Mouse (Mus musculus) G1E (cell line): ENCODE results near the gene Gm45618. TPM values are rescaled to one million over a fixed set of nuclear protein-coding genes. Genes with fewer than 3 reads are reported as not detected.

Experiments
- ATAC-seq: 2 replicates; pipeline ENCODE4 v1.8.0; 2016; ENCODE audit warnings: mild to moderate bottlenecking; ENCODE audit not compliant: insufficient number of reproducible peaks, poor library complexity, low FRiP score, severe bottlenecking; ENCODE audit errors: extremely low read depth
- DNase-seq: peaks from one replicate; pipeline ENCODE4 v3.0.0; 2012; ENCODE audit warnings: low spot score
- H3K27me3 ChIP-seq: 2 replicates; pipeline ENCODE4 v1.6.1; 2012; ENCODE audit warnings: mild to moderate bottlenecking, low read length, inconsistent platforms; ENCODE audit not compliant: insufficient read depth
- H3K36me3 ChIP-seq: replicated peaks from 2 replicates; pipeline ENCODE3; 2012; ENCODE audit warnings: mild to moderate bottlenecking, inconsistent platforms
- H3K4me1 ChIP-seq: 2 replicates; pipeline ENCODE4 v1.6.1; 2012; ENCODE audit warnings: low read depth, low read length, inconsistent platforms, mixed read lengths; ENCODE audit not compliant: insufficient read depth
- H3K4me3 ChIP-seq: 2 replicates; pipeline ENCODE4 v1.5.1; 2012; ENCODE audit warnings: low read depth, mild to moderate bottlenecking, inconsistent platforms, low read length, moderate library complexity, mixed read lengths
- H3K9me3 ChIP-seq: replicated peaks from 2 replicates; pipeline ENCODE4 v1.6.1; 2012; ENCODE audit warnings: inconsistent platforms
- CTCF ChIP-seq: IDR thresholded peaks from 2 replicates; pipeline ENCODE4 v1.5.1; 2012; ENCODE audit warnings: low read depth, low read length, inconsistent platforms, mixed read lengths
- GATA1 ChIP-seq: IDR thresholded peaks from 2 replicates; pipeline ENCODE4 v1.6.1; 2012; ENCODE audit warnings: borderline replicate concordance, low read length, inconsistent platforms, mixed read lengths
- GATA2 ChIP-seq: IDR thresholded peaks from 2 replicates; pipeline ENCODE4 v1.6.1; 2012; ENCODE audit warnings: low read depth, low read length, inconsistent platforms, borderline replicate concordance
- POLR2AphosphoS5 ChIP-seq: IDR thresholded peaks from 2 replicates; pipeline ENCODE4 v1.6.1; 2012; ENCODE audit warnings: low read depth, low read length, inconsistent platforms; ENCODE audit not compliant: insufficient replicate concordance
- TAL1 ChIP-seq: conservative IDR thresholded peaks from 2 replicates; pipeline ENCODE4 v1.6.1; 2012; ENCODE audit warnings: low read depth, low read length, inconsistent platforms, mixed read lengths
- polyA plus RNA-seq: library from polyadenylated mRNA; stranded (reverse); fragments of >175 nt; gene quantifications from 2 replicates; pipeline ENCODE4 v1.2.3, GENCODE M21; 2012
- total RNA-seq, 2 experiments: library from RNA; stranded (forward) in 1 of 2; stranded (reverse) in 1 of 2; fragments of 200-1000 nt in 1 of 2; fragments of >200 nt in 1 of 2; fragmentation: Nextera tagmentation in 1 of 2; gene quantifications; 2 replicates each; pipeline ENCODE4 v1.2.3; 2014 to 2017

The Gm45618 gene
- total and polyA plus RNA-seq, 3 experiments = not detected

DNA sequence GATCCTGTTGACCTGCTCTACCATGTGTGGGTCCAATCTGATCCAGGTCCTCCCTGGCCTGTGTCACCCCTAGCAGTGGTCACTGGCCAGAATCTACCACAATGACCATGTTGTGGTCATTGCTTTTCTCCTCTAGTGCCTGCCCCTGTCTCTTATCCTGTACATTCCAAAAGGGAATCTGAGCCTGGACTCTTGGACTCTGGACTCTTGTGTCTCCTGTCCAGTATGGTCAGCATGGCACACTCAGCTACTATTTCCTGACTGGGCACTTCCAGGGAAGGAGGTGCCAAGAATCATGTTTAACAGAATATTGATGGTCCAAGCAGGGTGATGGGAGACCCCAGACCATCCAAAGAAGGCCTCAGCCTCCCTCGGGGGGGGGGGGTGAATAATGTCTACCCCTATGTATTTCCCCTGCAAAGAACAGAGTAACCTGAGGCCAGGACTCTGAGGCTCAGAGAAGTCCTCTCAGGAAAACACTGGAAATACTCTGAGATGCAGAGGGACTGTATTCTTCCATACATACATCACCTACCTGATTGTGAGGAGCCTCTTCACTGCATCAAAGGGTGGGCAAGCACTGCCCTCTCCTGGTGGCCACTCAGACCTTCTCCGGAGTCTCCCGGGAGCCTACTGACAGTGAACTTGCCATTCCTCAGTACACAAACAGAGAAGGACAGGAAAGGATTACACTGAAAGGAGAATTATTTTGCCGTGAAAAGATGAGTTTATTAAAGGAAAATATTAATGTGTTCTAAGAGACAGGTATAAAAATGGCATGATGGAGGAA, 13.9 kb upstream of the Gm45618 start:
- Histone ChIP-seq H3K36me3 (no peaks in the 10 kb centered on the region), H3K4me3 (no peak overlapping the region), H3K4me1 (no peaks in the 10 kb centered on the region), H3K27me3 (peaks cover 4% of the 10 kb centered on the region; the same call in 1 of the 2 replicates), H3K9me3 (no peaks in the 10 kb centered on the region)
- ATAC-seq = no peak
- TF ChIP-seq CTCF = no peak
- no peak for TF ChIP-seq TAL1
- no peak for TF ChIP-seq POLR2AphosphoS5
- TF ChIP-seq GATA2 = no peak
- no peak for DNase-seq

DNA sequence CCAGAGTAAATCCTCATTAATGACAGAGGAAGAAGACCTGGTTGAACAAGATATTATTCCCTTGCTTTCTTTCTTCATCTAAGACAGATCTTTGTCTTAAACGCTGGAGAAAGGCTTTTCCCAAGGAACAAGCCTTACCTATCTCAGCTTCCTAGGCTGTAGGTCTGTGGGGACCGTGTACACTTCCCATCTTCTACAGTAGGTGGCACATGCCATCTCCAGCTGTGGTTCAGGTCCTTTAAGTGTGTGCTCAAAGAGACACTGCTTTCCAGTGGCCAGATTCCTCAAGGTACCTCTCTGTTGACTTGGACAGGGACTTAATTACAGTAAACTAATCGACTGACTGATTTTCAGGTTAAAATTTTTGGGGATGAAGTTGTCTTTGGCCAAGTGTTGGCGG, 8.3 kb upstream of the Gm45618 start:
- peaks cover 4% of the 10 kb centered on the region; the same call in 1 of the 2 replicates for H3K27me3 ChIP-seq
- H3K4me3 ChIP-seq = no peak overlapping the region
- no peaks in the 10 kb centered on the region for H3K9me3 ChIP-seq
- no peak for TF ChIP-seq POLR2AphosphoS5
- no peak for TF ChIP-seq GATA2
- no peak for TF ChIP-seq GATA1
- no peak for TF ChIP-seq TAL1
- no peak for TF ChIP-seq CTCF
- ATAC-seq (no peak), DNase-seq (no peak)
- no peaks in the 10 kb centered on the region for H3K36me3 ChIP-seq
- H3K4me1 ChIP-seq = no peaks in the 10 kb centered on the region

DNA sequence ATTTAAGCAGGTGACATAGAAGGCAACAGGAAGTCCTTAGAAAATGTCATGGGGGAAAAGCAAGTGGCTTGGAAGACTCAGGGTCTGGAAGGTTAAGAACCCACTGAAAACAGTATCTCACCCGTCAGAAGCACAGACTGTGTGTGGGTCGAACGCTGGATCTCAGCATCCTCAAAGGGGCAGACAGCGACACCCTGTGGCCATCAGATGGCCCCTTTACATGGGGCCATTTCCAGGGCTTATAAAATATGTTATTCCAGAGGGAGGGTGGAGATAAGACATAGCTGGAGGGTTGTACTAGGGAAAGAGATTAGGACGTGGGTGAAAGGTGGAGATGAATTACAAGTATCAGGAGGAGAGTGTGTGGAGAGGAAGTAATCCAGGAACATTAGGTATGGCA, 897 bp downstream of the Gm45618 start:
- TF ChIP-seq GATA1 = no peak
- TF ChIP-seq POLR2AphosphoS5 = no peak
- TF ChIP-seq CTCF = no peak
- no peak for TF ChIP-seq TAL1
- TF ChIP-seq GATA2 = no peak
- no peaks in the 10 kb centered on the region for H3K4me1 ChIP-seq
- DNase-seq = no peak
- H3K27me3 ChIP-seq = 0 out of 2 replicates have a peak, but pooled peaks cover 3% of the 10 kb centered on the region
- no peaks in the 10 kb centered on the region for H3K36me3 ChIP-seq
- H3K9me3 ChIP-seq = no peaks in the 10 kb centered on the region
- ATAC-seq = no peak
- H3K4me3 ChIP-seq = no peak overlapping the region

DNA sequence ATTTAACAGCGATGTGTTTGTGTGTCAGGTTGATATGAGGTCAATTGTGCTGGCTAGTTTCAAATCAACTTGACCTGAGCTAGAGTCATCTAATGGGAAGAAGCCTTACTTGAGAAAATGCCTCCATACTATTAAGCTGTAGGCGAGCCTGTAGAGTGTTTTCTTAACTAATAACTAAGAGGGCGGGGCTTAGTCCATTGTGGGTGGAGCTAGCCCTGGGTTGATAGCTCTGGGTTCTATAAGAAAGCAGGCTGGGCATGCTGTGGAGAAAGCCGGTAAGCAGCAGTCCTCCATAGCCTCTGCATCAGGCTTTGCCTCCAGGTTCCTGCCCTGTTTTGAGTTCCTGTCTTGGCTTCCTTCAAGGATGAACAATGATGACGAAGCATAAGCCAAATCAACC, 15.8 kb downstream of the Gm45618 start:
- no peaks in the 10 kb centered on the region for H3K9me3 ChIP-seq
- no peak for ATAC-seq
- no peak for DNase-seq
- H3K4me3 ChIP-seq = no peak overlapping the region
- peaks cover 25% of the 10 kb centered on the region for H3K27me3 ChIP-seq
- H3K36me3 ChIP-seq = no peaks in the 10 kb centered on the region
- H3K4me1 ChIP-seq = no peaks in the 10 kb centered on the region
- TF ChIP-seq POLR2AphosphoS5 (no peak), GATA1 (no peak)

DNA sequence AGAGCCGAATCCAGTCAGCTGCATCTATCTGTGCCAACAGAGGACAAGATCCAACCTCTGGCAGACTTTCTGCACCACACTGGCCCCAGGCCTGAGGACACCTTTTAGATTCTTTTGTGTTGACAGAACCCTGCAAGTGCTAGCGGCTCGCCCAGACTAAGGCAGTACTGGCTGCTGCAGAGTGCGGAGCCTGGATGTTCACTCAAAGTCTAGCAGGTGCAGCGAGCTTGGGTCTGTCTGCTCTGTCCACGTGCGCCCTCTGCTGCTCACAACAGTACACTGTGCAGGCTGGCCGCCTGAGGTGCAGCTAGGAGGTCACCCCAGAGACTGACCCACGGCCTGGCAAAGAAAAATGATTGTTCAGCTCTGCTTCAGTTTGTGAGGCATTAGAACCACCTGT, 22.8 kb downstream of the Gm45618 start:
- Histone ChIP-seq H3K36me3 (no peaks in the 10 kb centered on the region), H3K9me3 (peaks cover 10% of the 10 kb centered on the region), H3K4me3 (no peak overlapping the region), H3K27me3 (peaks cover 68% of the 10 kb centered on the region), H3K4me1 (peaks cover 2% of the 10 kb centered on the region; the same call in 1 of the 2 replicates)
- peak; percentile 54 for ATAC-seq
- DNase-seq = peak; percentile 44
- TF ChIP-seq GATA2 (no peak), CTCF (peak; percentile 51; the same call in 1 of the 2 replicates)

DNA sequence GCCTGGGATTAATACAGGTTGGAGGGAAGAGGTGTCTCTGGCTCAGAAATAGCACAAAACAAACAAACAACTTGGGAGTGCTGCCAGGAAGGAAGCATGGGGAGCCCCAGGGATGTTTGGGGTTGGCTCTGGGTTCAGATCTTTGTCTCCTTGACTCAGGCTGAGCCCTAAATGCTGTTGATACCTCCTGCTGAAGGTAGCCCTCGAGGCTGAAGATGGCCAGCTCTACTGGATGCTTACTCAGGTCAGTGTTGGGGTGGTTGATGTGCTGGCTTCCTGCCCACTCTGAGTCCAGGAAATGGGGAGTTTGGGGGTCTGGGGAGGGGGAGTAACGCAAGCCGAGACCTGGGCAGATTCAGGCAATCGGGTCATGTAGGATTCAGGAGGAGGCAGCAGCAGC, 23.8 kb downstream of the Gm45618 start:
- Histone ChIP-seq H3K9me3 (peaks cover 10% of the 10 kb centered on the region), H3K4me3 (no peak overlapping the region), H3K4me1 (peaks cover 2% of the 10 kb centered on the region; the same call in 1 of the 2 replicates), H3K27me3 (peaks cover 66% of the 10 kb centered on the region), H3K36me3 (no peaks in the 10 kb centered on the region)
- DNase-seq (no peak), ATAC-seq (no peak)
- TF ChIP-seq POLR2AphosphoS5 (no peak), GATA2 (no peak), TAL1 (no peak), CTCF (no peak), GATA1 (no peak)
